Mouse (Mus musculus): Measurements from ENCODE around the gene B3galt1. TPM values are rescaled to one million over a fixed set of nuclear protein-coding genes. Genes with fewer than 3 reads are reported as not detected.

B3galt1 gene
- polyA plus RNA-seq, 1 experiment from 2014 or later = 8.3 TPM

DNA sequence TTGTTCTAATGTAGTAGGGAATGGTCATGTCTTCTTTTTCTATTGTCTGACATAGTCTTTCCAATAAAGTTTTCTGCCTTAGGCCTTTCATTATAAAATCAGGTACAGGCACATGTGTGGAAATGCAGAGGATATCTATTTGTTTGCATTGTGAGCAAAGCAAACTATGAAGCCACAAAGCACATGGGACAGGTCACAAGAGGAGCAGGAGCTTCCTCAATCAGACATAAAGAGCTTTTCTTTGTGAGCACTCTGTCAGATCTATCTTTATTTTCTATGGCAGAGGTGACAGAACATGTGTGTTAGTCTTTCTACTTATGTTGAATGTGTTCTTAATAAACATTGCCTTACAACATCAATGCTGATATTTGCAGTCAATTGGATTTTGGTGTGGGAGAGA is 410.1 kb downstream of the B3galt1 start:
- no peak overlapping the region for H3K4me2 ChIP-seq (ENCODE audit: low read depth, low read length)
- DNase-seq (ENCODE audit: low spot score) (no peak), ATAC-seq (ENCODE audit: low read depth) (no peak)
- H3K36me3 ChIP-seq (ENCODE audit: control insufficient read depth, insufficient read depth, low read length) = no peaks in the 10 kb centered on the region
- H3K4me3 ChIP-seq (ENCODE audit: low read depth, low read length) = no peak overlapping the region
- H3K27me3 ChIP-seq (replicated peaks; ENCODE audit: control insufficient read depth, insufficient read depth, low read length) = no peaks in the 10 kb centered on the region
- H3K4me1 ChIP-seq (ENCODE audit: control insufficient read depth, insufficient read depth, low read length) = no peaks in the 10 kb centered on the region
- no peak overlapping the region for H3K9ac ChIP-seq (ENCODE audit: low read depth, low read length)
- H3K27ac ChIP-seq (replicated peaks; ENCODE audit: low read depth, low read length) = no peak overlapping the region
- no peaks in the 10 kb centered on the region for H3K9me3 ChIP-seq (ENCODE audit: control insufficient read depth, low read length)

DNA sequence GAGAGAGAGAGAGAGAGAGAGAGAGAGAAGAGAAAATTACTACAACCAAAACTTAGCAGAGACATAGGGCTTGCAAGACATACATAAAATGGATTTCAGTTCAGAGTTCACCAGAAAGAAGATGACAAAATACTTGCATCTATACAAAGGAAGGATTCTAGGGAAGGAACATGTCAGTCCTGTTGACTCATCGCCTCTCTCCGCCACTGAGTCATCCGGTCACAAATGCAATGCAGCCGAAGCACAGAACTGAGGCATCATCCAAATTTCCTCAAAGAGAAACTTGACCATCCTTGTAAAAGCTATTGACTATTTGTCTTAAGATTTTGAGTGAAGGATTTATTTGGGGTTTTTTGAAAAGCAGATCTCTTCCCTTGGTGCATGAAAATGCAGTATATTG is 410.8 kb downstream of the B3galt1 start:
- no peak for ATAC-seq (ENCODE audit: low read depth)
- no peaks in the 10 kb centered on the region for H3K9me3 ChIP-seq (ENCODE audit: control insufficient read depth, low read length)
- no peaks in the 10 kb centered on the region for H3K4me1 ChIP-seq (ENCODE audit: control insufficient read depth, insufficient read depth, low read length)
- H3K9ac ChIP-seq (ENCODE audit: low read depth, low read length) = no peak overlapping the region
- H3K4me2 ChIP-seq (ENCODE audit: low read depth, low read length) = no peak overlapping the region
- no peaks in the 10 kb centered on the region for H3K27me3 ChIP-seq (replicated peaks; ENCODE audit: control insufficient read depth, insufficient read depth, low read length)
- no peak overlapping the region for H3K4me3 ChIP-seq (ENCODE audit: low read depth, low read length)
- no peak overlapping the region for H3K27ac ChIP-seq (replicated peaks; ENCODE audit: low read depth, low read length)
- no peaks in the 10 kb centered on the region for H3K36me3 ChIP-seq (ENCODE audit: control insufficient read depth, insufficient read depth, low read length)
- 88% methylated on average over 4 of the region's 4 CpGs for WGBS
- DNase-seq (ENCODE audit: low spot score) = no peak

DNA sequence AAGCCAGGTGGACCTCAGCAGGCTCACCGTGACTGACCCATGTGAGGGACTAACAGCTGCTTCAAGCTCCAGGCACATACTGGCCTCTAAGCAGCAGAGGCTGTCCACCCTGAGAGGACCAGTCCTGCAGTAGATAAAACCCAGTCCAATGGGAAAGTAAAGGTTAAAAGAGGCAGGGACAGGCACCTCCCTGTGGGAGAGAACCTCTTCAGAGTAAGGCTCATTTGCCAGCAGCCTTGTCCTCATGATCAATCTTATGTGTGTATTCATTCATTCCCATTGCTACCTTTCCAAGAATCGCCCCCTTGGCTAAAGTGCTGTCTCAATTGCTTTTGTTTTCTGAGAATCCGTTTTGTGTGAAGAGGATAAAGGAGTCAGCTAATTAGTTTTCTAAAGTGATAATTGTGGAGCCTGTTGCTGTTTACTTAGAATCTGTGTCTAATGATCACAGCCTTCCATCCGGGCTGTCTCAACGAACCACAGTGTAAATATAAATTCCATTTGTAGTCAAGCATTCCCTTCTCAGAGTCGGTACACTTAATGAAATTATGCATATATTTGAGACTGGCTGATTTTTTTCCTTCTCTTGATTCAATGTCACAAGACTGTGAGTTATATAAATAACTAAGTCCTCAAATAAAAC is 412.1 kb downstream of the B3galt1 start:
- Histone ChIP-seq H3K27ac (replicated peaks; ENCODE audit: low read depth, low read length) (no peak overlapping the region), H3K4me3 (ENCODE audit: low read depth, low read length) (no peak overlapping the region), H3K4me2 (ENCODE audit: low read depth, low read length) (no peak overlapping the region), H3K36me3 (ENCODE audit: control insufficient read depth, insufficient read depth, low read length) (no peaks in the 10 kb centered on the region), H3K27me3 (replicated peaks; ENCODE audit: control insufficient read depth, insufficient read depth, low read length) (no peaks in the 10 kb centered on the region), H3K9me3 (ENCODE audit: control insufficient read depth, low read length) (no peaks in the 10 kb centered on the region), H3K4me1 (ENCODE audit: control insufficient read depth, insufficient read depth, low read length) (no peaks in the 10 kb centered on the region), H3K9ac (ENCODE audit: low read depth, low read length) (no peak overlapping the region)
- 40% methylated on average over 6 of the region's 6 CpGs for WGBS
- peak; percentile 6 for DNase-seq (ENCODE audit: low spot score)
- no peak for ATAC-seq (ENCODE audit: low read depth)

DNA sequence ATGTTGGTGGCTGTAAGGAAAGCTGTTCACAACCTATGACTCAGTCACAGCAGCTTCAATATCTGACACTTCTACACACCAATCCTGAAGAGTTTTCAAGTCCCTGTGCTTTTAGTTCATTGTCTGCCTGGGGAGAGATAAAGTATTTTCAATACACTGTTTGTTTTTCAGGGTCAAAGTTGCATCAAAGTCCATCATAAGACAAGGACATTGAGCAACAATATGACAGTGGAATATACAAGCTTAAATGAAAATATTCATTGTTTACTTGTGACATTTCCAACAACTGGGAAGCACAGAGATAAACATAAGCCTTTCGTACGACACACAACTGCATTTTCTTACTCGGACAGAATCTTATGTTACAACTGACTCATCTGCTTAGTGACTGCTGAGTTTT is 417.9 kb downstream of the B3galt1 start:
- Histone ChIP-seq H3K4me2 (ENCODE audit: low read depth, low read length) (no peak overlapping the region), H3K27ac (replicated peaks; ENCODE audit: low read depth, low read length) (no peak overlapping the region), H3K9me3 (ENCODE audit: control insufficient read depth, low read length) (no peaks in the 10 kb centered on the region), H3K9ac (ENCODE audit: low read depth, low read length) (no peak overlapping the region), H3K36me3 (ENCODE audit: control insufficient read depth, insufficient read depth, low read length) (no peaks in the 10 kb centered on the region), H3K4me3 (ENCODE audit: low read depth, low read length) (no peak overlapping the region), H3K4me1 (ENCODE audit: control insufficient read depth, insufficient read depth, low read length) (no peaks in the 10 kb centered on the region), H3K27me3 (replicated peaks; ENCODE audit: control insufficient read depth, insufficient read depth, low read length) (no peaks in the 10 kb centered on the region)
- 87% methylated on average over 3 of the region's 3 CpGs for WGBS
- ATAC-seq (ENCODE audit: low read depth) = no peak
- DNase-seq (ENCODE audit: low spot score) = no peak

DNA sequence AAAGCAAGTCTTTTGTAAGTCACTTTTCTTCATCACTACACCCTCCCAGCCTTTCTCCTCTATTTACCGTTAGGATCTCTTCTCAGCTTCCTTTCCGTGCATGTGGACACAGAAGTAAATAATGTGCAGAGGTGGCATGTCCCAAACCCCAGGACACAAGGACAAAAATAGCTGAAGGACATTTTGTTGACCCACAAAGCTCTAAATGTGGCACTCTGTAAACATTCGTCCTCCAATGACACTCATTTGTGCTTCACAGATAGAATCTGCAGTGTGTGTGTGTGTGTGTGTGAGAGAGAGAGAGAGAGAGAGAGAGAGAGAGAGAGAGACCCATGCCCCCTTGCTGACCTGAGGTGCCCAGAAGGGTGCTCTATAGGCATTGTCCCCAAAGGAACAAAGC is 419.5 kb downstream of the B3galt1 start:
- 84% methylated on average over 3 of the region's 3 CpGs for WGBS

DNA sequence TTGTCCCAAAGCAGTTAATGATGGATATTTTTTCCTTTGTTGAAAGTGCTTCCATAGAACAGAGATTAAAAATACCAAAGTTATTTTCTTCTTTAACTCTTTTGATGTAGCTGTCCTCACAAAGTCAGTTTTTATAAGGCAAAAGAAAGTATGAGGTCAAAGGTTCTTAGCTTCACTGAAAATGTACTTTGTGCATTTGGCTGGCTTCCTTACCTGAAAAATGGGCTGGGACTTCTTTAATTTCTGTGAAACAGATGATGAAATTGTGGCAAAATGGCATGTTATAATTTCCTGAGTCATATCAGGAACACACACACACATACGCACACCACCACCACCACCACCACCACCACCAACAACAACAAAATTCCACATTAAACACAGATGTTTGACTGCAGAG is 427.8 kb downstream of the B3galt1 start:
- DNase-seq (ENCODE audit: low spot score) = no peak
- Histone ChIP-seq H3K27me3 (replicated peaks; ENCODE audit: control insufficient read depth, insufficient read depth, low read length) (no peaks in the 10 kb centered on the region), H3K36me3 (ENCODE audit: control insufficient read depth, insufficient read depth, low read length) (no peaks in the 10 kb centered on the region), H3K9me3 (ENCODE audit: control insufficient read depth, low read length) (no peaks in the 10 kb centered on the region), H3K4me3 (ENCODE audit: low read depth, low read length) (no peak overlapping the region), H3K9ac (ENCODE audit: low read depth, low read length) (no peak overlapping the region), H3K27ac (replicated peaks; ENCODE audit: low read depth, low read length) (no peak overlapping the region), H3K4me2 (ENCODE audit: low read depth, low read length) (no peak overlapping the region), H3K4me1 (ENCODE audit: control insufficient read depth, insufficient read depth, low read length) (no peaks in the 10 kb centered on the region)
- 95% methylated on average over 1 of the region's 1 CpGs for WGBS
- no peak for ATAC-seq (ENCODE audit: low read depth)

More for the DNA sequence above, 419.5 kb downstream of the B3galt1 start:
- no peaks in the 10 kb centered on the region for H3K27me3 ChIP-seq (replicated peaks; ENCODE audit: control insufficient read depth, insufficient read depth, low read length)
- no peak overlapping the region for H3K4me3 ChIP-seq (ENCODE audit: low read depth, low read length)
- H3K4me1 ChIP-seq (ENCODE audit: control insufficient read depth, insufficient read depth, low read length) = no peaks in the 10 kb centered on the region
- no peaks in the 10 kb centered on the region for H3K9me3 ChIP-seq (ENCODE audit: control insufficient read depth, low read length)
- H3K9ac ChIP-seq (ENCODE audit: low read depth, low read length) = no peak overlapping the region
- H3K27ac ChIP-seq (replicated peaks; ENCODE audit: low read depth, low read length) = no peak overlapping the region
- ATAC-seq (ENCODE audit: low read depth) (no peak), DNase-seq (ENCODE audit: low spot score) (no peak)
- H3K36me3 ChIP-seq (ENCODE audit: control insufficient read depth, insufficient read depth, low read length) = no peaks in the 10 kb centered on the region
- H3K4me2 ChIP-seq (ENCODE audit: low read depth, low read length) = no peak overlapping the region

DNA sequence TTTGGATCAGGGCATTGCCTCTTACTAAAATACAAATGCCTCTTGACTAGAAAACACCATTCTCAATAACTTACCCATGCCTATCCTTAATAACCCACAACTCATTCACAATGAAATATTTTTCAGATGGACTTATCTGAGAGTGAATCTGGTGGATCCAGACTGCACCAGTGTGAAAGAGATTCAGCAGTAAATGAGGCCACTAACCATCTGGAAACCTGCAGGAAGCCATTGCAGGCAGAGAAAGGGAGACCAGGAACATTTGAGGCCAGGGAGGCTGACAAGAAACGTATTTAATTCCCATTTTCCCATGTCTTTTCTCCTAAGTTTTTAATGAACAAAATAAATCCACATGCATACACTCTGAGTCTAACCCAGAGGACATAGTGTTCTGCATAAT is 437.4 kb downstream of the B3galt1 start:
- no peak for ATAC-seq (ENCODE audit: low read depth)
- Histone ChIP-seq H3K4me1 (ENCODE audit: control insufficient read depth, insufficient read depth, low read length) (no peaks in the 10 kb centered on the region), H3K27me3 (replicated peaks; ENCODE audit: control insufficient read depth, insufficient read depth, low read length) (no peaks in the 10 kb centered on the region), H3K9ac (ENCODE audit: low read depth, low read length) (no peak overlapping the region), H3K27ac (replicated peaks; ENCODE audit: low read depth, low read length) (no peak overlapping the region), H3K36me3 (ENCODE audit: control insufficient read depth, insufficient read depth, low read length) (no peaks in the 10 kb centered on the region), H3K4me3 (ENCODE audit: low read depth, low read length) (no peak overlapping the region), H3K9me3 (ENCODE audit: control insufficient read depth, low read length) (no peaks in the 10 kb centered on the region), H3K4me2 (ENCODE audit: low read depth, low read length) (no peak overlapping the region)
- 44% methylated on average over 1 of the region's 1 CpGs for WGBS
- DNase-seq (ENCODE audit: low spot score) = no peak

DNA sequence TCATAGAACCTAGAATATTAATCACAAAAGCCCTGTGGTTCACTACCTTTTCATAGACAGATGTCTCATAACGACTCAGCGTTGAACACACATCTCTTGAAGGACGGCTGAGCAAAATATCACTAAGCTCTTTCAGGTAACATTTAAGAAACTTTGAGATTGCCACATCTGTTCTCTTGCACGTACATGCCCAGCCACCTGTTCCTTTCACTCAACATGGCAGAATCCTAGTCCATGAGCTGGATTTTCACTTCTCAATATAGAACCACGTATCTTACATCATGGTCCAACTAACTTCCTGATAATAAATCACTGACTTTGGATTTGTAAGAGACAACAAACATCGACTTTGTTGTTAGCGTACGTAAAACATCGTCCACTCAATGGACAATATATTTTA is 439.5 kb downstream of the B3galt1 start:
- Histone ChIP-seq H3K27me3 (replicated peaks; ENCODE audit: control insufficient read depth, insufficient read depth, low read length) (no peaks in the 10 kb centered on the region), H3K4me3 (ENCODE audit: low read depth, low read length) (no peak overlapping the region), H3K9ac (ENCODE audit: low read depth, low read length) (no peak overlapping the region), H3K9me3 (ENCODE audit: control insufficient read depth, low read length) (no peaks in the 10 kb centered on the region), H3K4me1 (ENCODE audit: control insufficient read depth, insufficient read depth, low read length) (no peaks in the 10 kb centered on the region), H3K27ac (replicated peaks; ENCODE audit: low read depth, low read length) (no peak overlapping the region), H3K36me3 (ENCODE audit: control insufficient read depth, insufficient read depth, low read length) (no peaks in the 10 kb centered on the region), H3K4me2 (ENCODE audit: low read depth, low read length) (no peak overlapping the region)
- WGBS = 92% methylated on average over 9 of the region's 9 CpGs
- ATAC-seq (ENCODE audit: low read depth) (no peak), DNase-seq (ENCODE audit: low spot score) (no peak)

DNA sequence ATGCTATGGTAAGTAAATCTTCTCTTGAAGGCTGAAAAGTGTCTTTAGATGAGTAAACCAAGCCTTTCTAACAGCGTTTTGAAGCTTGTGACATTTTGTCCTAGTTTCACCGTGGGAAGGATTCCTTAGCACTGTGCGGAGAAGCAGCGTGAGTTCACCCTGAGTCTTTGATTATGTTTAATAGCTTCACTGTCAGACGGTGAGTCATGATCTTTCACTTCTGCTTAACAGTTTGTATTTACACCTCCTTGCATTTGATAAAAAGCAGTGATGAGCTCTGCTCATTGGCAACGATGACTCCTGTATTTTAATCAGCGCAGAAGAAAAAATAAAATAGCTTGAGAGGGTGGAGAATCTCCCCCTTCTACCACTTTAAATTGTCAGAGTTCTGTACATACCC is 440.0 kb downstream of the B3galt1 start:
- WGBS = 79% methylated on average over 7 of the region's 7 CpGs
- H3K27me3 ChIP-seq (replicated peaks; ENCODE audit: control insufficient read depth, insufficient read depth, low read length) = no peaks in the 10 kb centered on the region
- no peaks in the 10 kb centered on the region for H3K9me3 ChIP-seq (ENCODE audit: control insufficient read depth, low read length)
- H3K36me3 ChIP-seq (ENCODE audit: control insufficient read depth, insufficient read depth, low read length) = no peaks in the 10 kb centered on the region
- DNase-seq (ENCODE audit: low spot score) = no peak
- H3K9ac ChIP-seq (ENCODE audit: low read depth, low read length) = no peak overlapping the region
- no peaks in the 10 kb centered on the region for H3K4me1 ChIP-seq (ENCODE audit: control insufficient read depth, insufficient read depth, low read length)
- no peak overlapping the region for H3K27ac ChIP-seq (replicated peaks; ENCODE audit: low read depth, low read length)
- H3K4me2 ChIP-seq (ENCODE audit: low read depth, low read length) = no peak overlapping the region
- ATAC-seq (ENCODE audit: low read depth) = no peak
- no peak overlapping the region for H3K4me3 ChIP-seq (ENCODE audit: low read depth, low read length)
